Mouse (Mus musculus) heart, embryonic 11.5 days (tissue): ENCODE data around the gene Wdr83. TPM values are rescaled to one million over a fixed set of nuclear protein-coding genes. Genes with fewer than 3 reads are reported as not detected.

ENCODE experiments used
- ATAC-seq: fragments of 200-750 bp; cut with Nextera tagmentation; replicated peaks from 2 replicates; pipeline ENCODE4 v1.8.0; 2017; ENCODE audit warnings: moderate library complexity; ENCODE audit not compliant: insufficient number of reproducible peaks, low FRiP score, low TSS enrichment
- H3K27ac ChIP-seq: fragments of 300-500 bp; sonication (generic); 2 replicates; pipeline ENCODE4 v1.5.1; 2014; ENCODE audit warnings: mild to moderate bottlenecking, low read depth, low read length
- H3K27me3 ChIP-seq: fragments of 300-500 bp; sonication (generic); 2 replicates; pipeline ENCODE4 v1.6.1; 2014; ENCODE audit warnings: mild to moderate bottlenecking, low read length, mixed read lengths; ENCODE audit not compliant: control insufficient read depth, insufficient read depth
- H3K36me3 ChIP-seq: fragments of 300-500 bp; sonication (generic); 2 replicates; pipeline ENCODE4 v1.6.1; 2014; ENCODE audit warnings: mild to moderate bottlenecking, low read length, moderate library complexity, mixed read lengths; ENCODE audit not compliant: control insufficient read depth, insufficient read depth
- H3K4me1 ChIP-seq: fragments of 300-500 bp; sonication (generic); 2 replicates; pipeline ENCODE4 v1.6.1; 2014; ENCODE audit warnings: low read length; ENCODE audit not compliant: control insufficient read depth, insufficient read depth
- H3K4me2 ChIP-seq: fragments of 300-500 bp; sonication (generic); 2 replicates; pipeline ENCODE4 v1.6.1; 2014; ENCODE audit warnings: mild to moderate bottlenecking, moderate library complexity
- H3K4me3 ChIP-seq: fragments of 300-500 bp; sonication (generic); 2 replicates; pipeline ENCODE4 v1.5.1; 2014; ENCODE audit warnings: low read depth, low read length
- H3K9ac ChIP-seq: fragments of 300-500 bp; sonication (generic); 2 replicates; pipeline ENCODE4 v1.6.1; 2014; ENCODE audit warnings: mild to moderate bottlenecking, low read depth, low read length, moderate library complexity
- H3K9me3 ChIP-seq: fragments of 300-500 bp; sonication (generic); replicated peaks from 2 replicates; pipeline ENCODE4 v1.6.1; 2016; ENCODE audit warnings: low read length; ENCODE audit not compliant: control insufficient read depth
- WGBS: fragments of 180-500 bp; shearing (Covaris S2); extraction: QIAGEN DNeasy Blood & Tissue Kit; methylation state at CpG from one replicate; pipeline ENCODE4 v1.1.7; 2014; ENCODE audit not compliant: insufficient replicate concordance; 5-methylcytosine and 5-hydroxymethylcytosine counted together
- polyA plus RNA-seq: library from polyadenylated mRNA; unstranded; fragments of >200 nt; fragmentation: Nextera tagmentation; extraction: Ambion mirVana; gene quantifications from 2 replicates; pipeline ENCODE4 v1.2.1, GENCODE M21; 2014

Gene Wdr83
- polyA plus RNA-seq, 1 experiment from 2014 or later: 36.5 TPM

GRCm38 (mm10) chr8:85100076-85100665 lies 19.1 kb upstream of the Wdr83 start:
- Histone ChIP-seq H3K9ac (no peak overlapping the region), H3K36me3 (peaks cover 8% of the 10 kb centered on the region; the same call in 1 of the 2 replicates), H3K27me3 (no peaks in the 10 kb centered on the region), H3K4me3 (no peak overlapping the region), H3K4me1 (no peaks in the 10 kb centered on the region), H3K27ac (no peak overlapping the region), H3K4me2 (no peak overlapping the region), H3K9me3 (no peaks in the 10 kb centered on the region)
- WGBS: 73% methylated on average over 4 of the region's 4 CpGs
- no peak for ATAC-seq

- ATAC-seq: no peak
These were observed 15.7 kb upstream of the Wdr83 start for GRCm38 (mm10) chr8:85096850-85097249.

GRCm38 (mm10) chr8:85096196-85096595 lies 15.1 kb upstream of the Wdr83 start:
- Histone ChIP-seq H3K27me3 (no peaks in the 10 kb centered on the region), H3K9ac (no peak overlapping the region), H3K27ac (no peak overlapping the region), H3K4me3 (no peak overlapping the region), H3K36me3 (peaks cover 8% of the 10 kb centered on the region; the same call in 1 of the 2 replicates), H3K4me2 (no peak overlapping the region), H3K9me3 (no peaks in the 10 kb centered on the region), H3K4me1 (no peaks in the 10 kb centered on the region)
- WGBS: 86% methylated on average over 16 of the region's 16 CpGs
- no peak for ATAC-seq

More at GRCm38 (mm10) chr8:85096850-85097249, 15.7 kb upstream of the Wdr83 start:
- Histone ChIP-seq H3K27ac (no peak overlapping the region), H3K9me3 (no peaks in the 10 kb centered on the region), H3K9ac (no peak overlapping the region), H3K4me1 (no peaks in the 10 kb centered on the region), H3K4me2 (no peak overlapping the region), H3K36me3 (peaks cover 8% of the 10 kb centered on the region; the same call in 1 of the 2 replicates), H3K4me3 (no peak overlapping the region), H3K27me3 (no peaks in the 10 kb centered on the region)
- WGBS: 82% methylated on average over 4 of the region's 4 CpGs

GRCm38 (mm10) chr8:85095566-85095965 lies 14.5 kb upstream of the Wdr83 start:
- Histone ChIP-seq H3K4me1 (no peaks in the 10 kb centered on the region), H3K27me3 (no peaks in the 10 kb centered on the region), H3K4me3 (no peak overlapping the region), H3K9ac (no peak overlapping the region), H3K9me3 (no peaks in the 10 kb centered on the region), H3K36me3 (peaks cover 8% of the 10 kb centered on the region; the same call in 1 of the 2 replicates), H3K27ac (no peak overlapping the region), H3K4me2 (no peak overlapping the region)
- no peak for ATAC-seq
- 90% methylated on average over 7 of the region's 7 CpGs for WGBS

- H3K9ac ChIP-seq: no peak overlapping the region
- H3K27ac ChIP-seq: no peak overlapping the region
- WGBS: 88% methylated on average over 13 of the region's 13 CpGs
- H3K4me3 ChIP-seq: no peak overlapping the region
- ATAC-seq: no peak
- H3K4me1 ChIP-seq: no peaks in the 10 kb centered on the region
- H3K27me3 ChIP-seq: no peaks in the 10 kb centered on the region
- H3K4me2 ChIP-seq: no peak overlapping the region
- H3K9me3 ChIP-seq: no peaks in the 10 kb centered on the region
- peaks cover 8% of the 10 kb centered on the region; the same call in 1 of the 2 replicates for H3K36me3 ChIP-seq
These were observed 13.9 kb upstream of the Wdr83 start for GRCm38 (mm10) chr8:85095051-85095450.

GRCm38 (mm10) chr8:85091526-85092090 lies 10.5 kb upstream of the Wdr83 start:
- Histone ChIP-seq H3K4me3 (no peak overlapping the region), H3K27ac (no peak overlapping the region), H3K36me3 (peaks cover 5% of the 10 kb centered on the region; the same call in 1 of the 2 replicates), H3K4me1 (no peaks in the 10 kb centered on the region), H3K9ac (no peak overlapping the region), H3K4me2 (no peak overlapping the region; the same call in 1 of the 2 replicates), H3K27me3 (no peaks in the 10 kb centered on the region), H3K9me3 (no peaks in the 10 kb centered on the region)
- WGBS: 23% methylated on average over 21 of the region's 21 CpGs
- no peak for ATAC-seq

- Histone ChIP-seq H3K36me3 (peaks cover 5% of the 10 kb centered on the region; the same call in 1 of the 2 replicates), H3K4me3 (no peak overlapping the region), H3K9me3 (no peaks in the 10 kb centered on the region), H3K9ac (no peak overlapping the region), H3K27me3 (no peaks in the 10 kb centered on the region), H3K4me1 (no peaks in the 10 kb centered on the region), H3K4me2 (no peak overlapping the region), H3K27ac (no peak overlapping the region)
- WGBS: 88% methylated on average over 11 of the region's 11 CpGs
- no peak for ATAC-seq
These were observed 9.8 kb upstream of the Wdr83 start for GRCm38 (mm10) chr8:85090856-85091255.

- WGBS: 77% methylated on average over 2 of the region's 2 CpGs
- Histone ChIP-seq H3K9ac (no peak overlapping the region), H3K9me3 (no peaks in the 10 kb centered on the region), H3K4me1 (peaks cover 2% of the 10 kb centered on the region; the same call in 1 of the 2 replicates), H3K4me3 (no peak overlapping the region), H3K27ac (no peak overlapping the region), H3K36me3 (no peaks in the 10 kb centered on the region), H3K27me3 (no peaks in the 10 kb centered on the region), H3K4me2 (no peak overlapping the region)
- ATAC-seq: no peak
These were observed 7.7 kb upstream of the Wdr83 start for GRCm38 (mm10) chr8:85088771-85089170.

- WGBS: 73% methylated on average over 3 of the region's 3 CpGs
- H3K4me3 ChIP-seq: no peak overlapping the region
- no peaks in the 10 kb centered on the region for H3K9me3 ChIP-seq
- no peaks in the 10 kb centered on the region for H3K27me3 ChIP-seq
- H3K36me3 ChIP-seq: no peaks in the 10 kb centered on the region
- H3K4me1 ChIP-seq: peaks cover 15% of the 10 kb centered on the region
- H3K27ac ChIP-seq: no peak overlapping the region
- ATAC-seq: no peak
- no peak overlapping the region for H3K9ac ChIP-seq
- no peak overlapping the region for H3K4me2 ChIP-seq
These were observed 5.1 kb upstream of the Wdr83 start for GRCm38 (mm10) chr8:85086238-85086637.
